Mouse (Mus musculus) testis, adult 2 months (tissue): ENCODE data around the gene Arhgdig. TPM values are rescaled to one million over a fixed set of nuclear protein-coding genes. Genes with fewer than 3 reads are reported as not detected.

Experiments
- H3K27ac ChIP-seq: fragments of 200-500 bp; 2 replicates; pipeline ENCODE4 v1.5.1; 2012; ENCODE audit warnings: low read depth, low read length; ENCODE audit not compliant: control insufficient read depth, insufficient read depth
- H3K27me3 ChIP-seq: fragments of 200-500 bp; 2 replicates; pipeline ENCODE4 v1.6.1; 2012; ENCODE audit warnings: mild to moderate bottlenecking, low read length, moderate library complexity; ENCODE audit not compliant: control insufficient read depth, insufficient read depth
- H3K36me3 ChIP-seq: fragments of 200-500 bp; 2 replicates; pipeline ENCODE4 v1.6.1; 2012; ENCODE audit warnings: mild to moderate bottlenecking, low read length; ENCODE audit not compliant: control insufficient read depth, insufficient read depth
- H3K4me1 ChIP-seq: fragments of 200-500 bp; 2 replicates; pipeline ENCODE4 v1.6.1; 2012; ENCODE audit warnings: low read length; ENCODE audit not compliant: control insufficient read depth, insufficient read depth
- H3K4me3 ChIP-seq: fragments of 200-500 bp; 2 replicates; pipeline ENCODE4 v1.5.1; 2012; ENCODE audit warnings: low read depth, mild to moderate bottlenecking, low read length, moderate library complexity, mixed read lengths; ENCODE audit not compliant: control insufficient read depth
- CTCF ChIP-seq: fragments of 200-500 bp; IDR thresholded peaks from 2 replicates; pipeline ENCODE4 v1.5.1; 2012; ENCODE audit warnings: low read depth, mild to moderate bottlenecking, inconsistent platforms, low read length, moderate library complexity; ENCODE audit not compliant: control insufficient read depth, insufficient read depth, insufficient replicate concordance
- POLR2A ChIP-seq: fragments of 200-500 bp; IDR thresholded peaks from 2 replicates; pipeline ENCODE4 v1.6.1; 2012; ENCODE audit warnings: low read depth, mild to moderate bottlenecking, inconsistent platforms, low read length, moderate library complexity; ENCODE audit not compliant: control insufficient read depth
- polyA plus RNA-seq: library from polyadenylated mRNA; depleted of rRNA; stranded (reverse); fragments of >200 nt; gene quantifications from 2 replicates; pipeline ENCODE4 v1.2.3, GENCODE M21; 2012

Arhgdig gene
- polyA plus RNA-seq, 1 experiment = 6.4 TPM

DNA sequence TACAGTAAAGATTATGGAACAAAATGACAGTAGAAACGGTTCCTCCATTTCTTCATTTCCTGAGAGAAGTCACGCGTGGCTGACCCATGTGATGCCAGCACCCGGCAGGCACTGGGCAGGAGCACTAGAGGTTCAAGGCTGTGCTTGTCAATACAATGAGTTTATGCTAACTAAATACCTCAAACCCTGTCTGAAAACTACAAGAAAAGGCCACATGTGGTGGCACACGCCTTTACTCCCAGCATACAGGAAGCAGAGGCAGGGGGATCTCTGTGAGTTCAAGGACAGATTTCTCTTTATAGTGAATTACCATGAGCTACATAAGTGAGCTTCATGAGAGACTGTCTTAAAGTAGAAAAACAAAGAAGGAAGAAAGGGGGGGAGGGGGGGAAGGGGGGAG lies 23.6 kb upstream of the Arhgdig start:
- no peaks in the 10 kb centered on the region for H3K36me3 ChIP-seq
- no peak overlapping the region for H3K27ac ChIP-seq
- H3K4me3 ChIP-seq = no peak overlapping the region
- H3K4me1 ChIP-seq = no peaks in the 10 kb centered on the region; the same call in 1 of the 2 replicates
- H3K27me3 ChIP-seq = no peaks in the 10 kb centered on the region
- TF ChIP-seq CTCF = no peak
- TF ChIP-seq POLR2A = no peak

DNA sequence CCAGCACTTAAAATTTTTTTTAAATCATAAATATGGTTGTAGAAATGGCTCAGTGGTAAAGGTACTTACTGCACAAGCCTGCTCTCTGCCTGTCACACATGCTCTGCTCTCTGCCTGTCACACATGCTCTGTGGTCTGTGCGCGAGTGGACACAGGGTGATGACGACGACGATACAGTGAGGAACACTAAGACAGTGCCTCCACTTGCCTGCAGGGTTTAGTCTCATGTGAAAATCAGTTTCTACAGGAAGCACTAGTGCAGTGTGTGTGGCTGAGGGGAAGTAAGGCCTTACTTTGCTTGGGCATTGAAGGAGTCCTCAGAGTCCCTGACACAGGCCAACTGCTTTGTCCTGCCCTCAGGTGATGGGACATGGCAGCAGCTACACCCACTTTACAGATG lies 22.2 kb upstream of the Arhgdig start:
- Histone ChIP-seq H3K4me1 (no peaks in the 10 kb centered on the region), H3K27ac (no peak overlapping the region), H3K4me3 (no peak overlapping the region), H3K27me3 (no peaks in the 10 kb centered on the region), H3K36me3 (no peaks in the 10 kb centered on the region)
- TF ChIP-seq POLR2A (no peak), CTCF (no peak)

DNA sequence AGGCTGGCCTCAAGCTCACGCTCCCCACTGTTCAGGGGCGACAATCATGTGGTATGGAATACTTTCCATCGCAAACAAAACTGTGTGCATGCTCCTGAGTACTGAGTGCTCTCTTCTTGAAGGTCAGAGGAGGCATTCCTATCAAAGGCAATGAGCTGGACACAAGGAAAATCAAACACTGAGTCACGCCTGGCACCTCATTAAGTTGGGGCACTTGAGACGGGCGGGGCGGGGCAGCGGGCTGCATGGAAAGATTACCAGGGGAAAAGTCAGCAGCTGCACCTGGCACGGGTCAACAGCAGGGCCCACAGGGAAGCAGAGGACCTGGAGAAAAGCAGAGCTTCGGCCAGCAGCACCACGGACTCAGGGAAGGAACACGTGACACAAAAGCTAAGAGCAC lies 17.6 kb upstream of the Arhgdig start:
- TF ChIP-seq CTCF = no peak
- no peak for TF ChIP-seq POLR2A
- Histone ChIP-seq H3K27ac (0 out of 2 replicates have a peak overlapping the region, but pooled peaks have one; percentile 11), H3K4me1 (no peaks in the 10 kb centered on the region), H3K4me3 (no peak overlapping the region), H3K36me3 (no peaks in the 10 kb centered on the region), H3K27me3 (no peaks in the 10 kb centered on the region)

DNA sequence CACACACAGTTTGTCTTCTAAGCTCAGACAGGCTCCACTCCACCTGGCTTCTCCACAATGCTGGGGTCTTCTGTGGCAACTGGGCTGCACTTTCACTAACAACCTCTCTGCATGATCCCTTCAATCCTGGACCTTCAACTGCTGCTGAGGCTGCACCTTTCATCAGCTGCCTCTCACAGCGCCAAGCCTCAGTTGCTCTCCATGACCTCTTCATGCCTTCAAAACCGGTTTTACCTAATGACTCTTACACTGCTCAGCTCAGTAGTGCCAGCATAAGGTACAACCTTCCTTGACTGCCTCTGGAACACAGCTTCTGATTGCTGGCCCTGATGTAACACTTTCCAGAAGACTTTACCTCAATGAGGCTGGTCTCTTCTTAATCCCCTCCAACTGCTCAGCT lies 13.9 kb upstream of the Arhgdig start:
- Histone ChIP-seq H3K27ac (no peak overlapping the region), H3K27me3 (no peaks in the 10 kb centered on the region), H3K4me1 (no peaks in the 10 kb centered on the region), H3K4me3 (no peak overlapping the region), H3K36me3 (no peaks in the 10 kb centered on the region)
- TF ChIP-seq CTCF (no peak), POLR2A (no peak)

DNA sequence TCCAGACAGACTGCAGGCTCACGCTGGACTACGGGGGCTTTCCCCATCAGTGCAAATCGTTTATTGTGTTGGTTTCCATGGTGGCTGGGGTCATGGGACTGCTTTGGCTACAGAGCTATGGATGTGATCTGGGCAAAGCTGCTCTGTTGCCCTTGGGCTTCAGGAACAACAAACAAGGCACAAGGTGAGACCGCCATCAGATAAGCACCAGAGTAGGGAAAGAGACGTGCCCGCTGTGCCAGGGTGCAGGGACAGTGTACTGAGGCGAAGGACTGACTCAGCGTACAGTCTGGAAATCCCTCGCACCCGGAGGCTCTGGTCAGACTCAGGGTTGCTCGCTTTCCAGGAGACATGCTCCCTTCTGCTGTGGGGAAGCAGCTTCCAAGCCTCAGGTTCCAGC lies 5.1 kb upstream of the Arhgdig start:
- TF ChIP-seq POLR2A (no peak), CTCF (no peak)
- H3K27me3 ChIP-seq = no peaks in the 10 kb centered on the region

GRCm38 (mm10) chr17:26212241-26212640 lies 4.7 kb upstream of the Arhgdig start:
- H3K27ac ChIP-seq = no peak overlapping the region
- H3K36me3 ChIP-seq = no peaks in the 10 kb centered on the region
- peaks cover 9% of the 10 kb centered on the region for H3K4me1 ChIP-seq
- H3K4me3 ChIP-seq = no peak overlapping the region
- no peak for TF ChIP-seq POLR2A
- TF ChIP-seq CTCF = no peak
- no peaks in the 10 kb centered on the region for H3K27me3 ChIP-seq

More for the DNA sequence above, 5.1 kb upstream of the Arhgdig start:
- peaks cover 5% of the 10 kb centered on the region for H3K4me1 ChIP-seq
- H3K4me3 ChIP-seq = no peak overlapping the region
- H3K36me3 ChIP-seq = no peaks in the 10 kb centered on the region
- peak overlapping the region; percentile 34; the same call in 1 of the 2 replicates for H3K27ac ChIP-seq

- no peak overlapping the region for H3K4me3 ChIP-seq
- H3K4me1 ChIP-seq = peaks cover 38% of the 10 kb centered on the region
- TF ChIP-seq CTCF = no peak
- TF ChIP-seq POLR2A = no peak
- no peaks in the 10 kb centered on the region for H3K27me3 ChIP-seq
- H3K36me3 ChIP-seq = no peaks in the 10 kb centered on the region
- H3K27ac ChIP-seq = peak overlapping the region; percentile 49; the same call in 1 of the 2 replicates
Measured at GRCm38 (mm10) chr17:26206392-26206791, 1.2 kb downstream of the Arhgdig start.

GRCm38 (mm10) chr17:26204766-26205165 lies 2.8 kb downstream of the Arhgdig start:
- no peak overlapping the region for H3K4me3 ChIP-seq
- H3K27ac ChIP-seq = no peak overlapping the region
- no peaks in the 10 kb centered on the region for H3K36me3 ChIP-seq
- H3K4me1 ChIP-seq = peaks cover 48% of the 10 kb centered on the region
- H3K27me3 ChIP-seq = no peaks in the 10 kb centered on the region
- no peak for TF ChIP-seq POLR2A
- no peak for TF ChIP-seq CTCF
